Mouse (Mus musculus): ENCODE measurements around the gene Abhd11.

DNA sequence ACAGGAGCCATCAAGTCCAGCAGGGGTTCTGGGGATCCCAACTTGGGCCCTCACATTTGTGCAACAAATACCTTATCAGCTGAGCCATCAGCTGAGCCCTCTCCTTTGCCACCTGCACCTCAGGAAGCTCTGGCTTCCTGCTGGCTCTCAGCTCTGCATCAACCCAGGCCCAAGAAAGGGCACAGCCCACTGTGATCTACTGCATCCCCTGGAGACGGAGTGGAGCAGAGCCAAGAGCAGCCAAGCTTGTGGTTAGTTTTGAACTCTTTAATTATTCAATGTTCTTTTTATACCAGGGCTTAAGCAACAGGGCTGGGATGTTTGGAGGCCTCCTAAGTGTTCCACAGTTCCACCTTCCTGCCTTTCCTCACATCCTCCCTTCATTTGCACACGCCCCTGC lies 48.5 kb upstream of the Abhd11 start:
- no peak for TF ChIP-seq POLR2A (IDR thresholded peaks at IDR 0.05; ENCODE audit: insufficient read depth, low read depth, low read length)
- no peak for TF ChIP-seq CTCF (IDR thresholded peaks at IDR 0.05; ENCODE audit: insufficient read depth, low read depth, low read length)

Data from olfactory bulb, adult 2 months (tissue).